Mouse (Mus musculus): ENCODE data around the gene 1700024P04Rik. TPM values are rescaled to one million over a fixed set of nuclear protein-coding genes. Genes with fewer than 3 reads are reported as not detected.
"Not testable (repeated sequence)": the region's sequence is repeated elsewhere in the genome, so short reads cannot be mapped to it uniquely, and the experiment has no call there.

Gene 1700024P04Rik
- total RNA-seq (2021), result not detected
- long read RNA-seq, experiment 1, result 0 reads
- long read RNA-seq, experiment 2, result 0 reads

DNA sequence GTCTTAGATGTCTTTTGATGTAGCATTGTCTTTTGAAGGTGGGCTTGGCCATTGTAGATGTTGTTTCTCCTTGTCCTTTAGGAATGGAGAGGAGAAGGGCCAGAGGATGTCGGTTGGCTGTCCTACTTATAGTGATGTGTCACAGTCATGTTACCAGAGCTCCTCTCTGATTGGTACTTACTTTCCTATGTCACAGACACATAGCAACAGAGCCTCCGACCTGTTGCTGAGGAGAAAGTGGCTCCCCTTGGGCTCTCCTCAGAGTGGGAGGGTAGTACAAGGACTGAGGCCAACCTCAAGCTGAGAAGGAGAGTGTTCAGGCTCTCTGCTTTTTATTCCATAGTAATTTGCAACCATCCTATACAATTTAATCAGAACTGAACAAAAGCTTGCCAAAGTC lies at the start of gene 1700024P04Rik:
1700024P04Rik (minus strand) TSS at position 101 of the 400 bp plus-strand sequence.
- no peak for DNase-seq

DNA sequence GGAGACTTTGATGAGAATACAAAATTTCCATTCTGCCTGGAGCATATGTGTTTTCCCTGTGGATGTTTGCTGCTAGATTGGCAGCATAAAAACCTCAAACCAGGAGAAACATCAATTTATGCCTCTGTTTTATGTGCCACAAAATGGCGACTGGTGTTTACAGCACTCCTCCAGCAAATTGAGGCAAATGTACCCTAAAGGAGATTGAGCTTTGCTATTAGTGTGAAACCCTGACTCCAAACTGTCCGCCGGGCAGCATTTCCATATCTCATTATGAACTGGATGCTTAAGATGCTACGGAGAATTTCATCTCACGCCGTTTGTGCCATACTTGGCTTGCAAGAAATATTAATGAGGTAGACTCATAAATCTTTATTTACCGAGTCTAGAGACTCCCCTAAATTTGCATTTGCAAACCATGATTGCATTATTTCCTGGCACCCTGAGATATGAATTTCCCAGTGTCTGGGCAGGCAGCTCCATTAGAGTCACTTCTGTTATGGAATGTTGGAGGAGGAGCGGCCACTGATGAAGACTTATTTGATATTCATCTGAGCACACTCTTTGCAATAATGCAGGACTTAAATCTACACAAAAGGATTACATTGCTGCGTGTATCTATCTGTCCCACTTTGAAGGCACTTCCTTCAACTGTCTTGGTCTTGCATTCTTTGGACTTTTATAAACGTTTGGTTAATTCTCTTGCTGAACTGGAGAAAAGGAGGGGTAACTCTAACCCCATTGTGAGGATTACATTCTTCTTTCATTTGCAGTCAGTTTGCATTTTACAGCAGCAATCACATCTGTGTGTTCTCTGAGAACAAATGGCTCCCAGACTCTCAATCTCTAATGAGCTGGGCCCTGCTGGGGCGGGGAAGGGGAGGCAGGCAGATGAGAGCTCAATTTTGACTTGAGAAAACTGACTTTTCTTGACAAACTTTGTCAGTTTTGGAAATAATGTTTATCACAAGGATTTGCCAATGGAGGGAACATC lies 47.2 kb upstream of the 1700024P04Rik start:
- no peak for DNase-seq

- no peak for DNase-seq
Observed at GRCm38 (mm10) chr13:99030579-99031200, 46.3 kb upstream of the 1700024P04Rik start.

DNA sequence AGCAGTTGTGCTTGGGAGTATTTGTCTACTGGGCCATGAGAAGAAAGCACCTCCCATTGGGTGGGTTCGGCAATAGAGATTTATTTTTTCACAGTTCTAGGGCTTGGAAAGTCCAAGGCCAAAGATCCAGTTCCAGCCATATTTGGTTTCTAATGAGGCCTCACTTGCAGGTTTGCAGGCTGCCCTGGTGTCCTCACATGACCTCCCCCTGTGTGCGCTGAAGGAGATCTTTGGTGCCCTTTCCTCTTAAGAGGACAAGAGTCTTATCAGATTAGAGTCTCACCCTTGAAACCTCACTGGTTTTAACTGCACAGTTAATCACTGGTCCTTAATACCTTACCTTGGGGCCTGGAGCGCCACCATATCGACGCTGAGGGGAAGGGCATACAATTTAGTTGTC lies 40.9 kb upstream of the 1700024P04Rik start:
- no peak for DNase-seq

GRCm38 (mm10) chr13:99022036-99022435 lies 37.7 kb upstream of the 1700024P04Rik start:
- DNase-seq, result no peak

- no peak for DNase-seq
Observed at GRCm38 (mm10) chr13:99021181-99021580, 36.8 kb upstream of the 1700024P04Rik start.

DNA sequence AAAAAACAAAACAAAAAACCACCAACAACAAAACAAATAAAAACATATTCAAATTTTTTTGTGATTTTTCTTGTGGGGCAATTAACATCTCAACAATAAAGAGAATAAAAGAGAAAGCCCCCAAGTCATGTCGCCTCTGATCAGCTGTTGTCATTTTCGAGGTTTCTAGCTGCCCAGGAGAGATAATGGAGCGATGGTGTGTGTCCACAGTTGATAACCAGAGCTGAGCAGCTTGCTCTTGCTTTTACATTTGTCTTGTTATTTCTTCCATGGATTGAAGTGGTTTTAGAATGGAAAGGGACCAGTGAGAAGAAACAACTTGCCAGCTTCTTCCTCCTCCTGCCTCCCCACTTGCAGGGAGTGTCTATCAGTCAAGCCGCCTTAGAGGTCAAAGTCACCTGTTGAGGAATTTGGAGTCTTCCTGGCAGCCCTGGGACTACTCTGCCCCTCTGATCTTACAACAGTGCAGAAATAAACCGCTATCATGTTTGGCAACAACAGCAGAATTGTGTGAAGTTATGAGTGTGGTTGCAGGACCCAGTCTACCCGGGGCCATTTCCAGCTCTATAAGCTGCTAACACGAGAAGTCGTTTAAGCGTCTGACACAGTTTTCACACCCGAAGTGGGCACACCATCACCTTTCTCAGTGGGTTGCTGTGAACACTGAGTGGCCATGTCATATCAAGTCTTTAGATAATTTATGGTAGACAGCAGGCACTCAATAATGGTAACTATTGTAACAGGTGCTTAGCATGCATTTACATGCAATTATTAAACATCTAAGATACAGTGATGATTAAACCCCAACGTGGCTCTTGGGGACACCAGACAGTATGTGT lies 35.7 kb upstream of the 1700024P04Rik start:
- no peak for DNase-seq

DNA sequence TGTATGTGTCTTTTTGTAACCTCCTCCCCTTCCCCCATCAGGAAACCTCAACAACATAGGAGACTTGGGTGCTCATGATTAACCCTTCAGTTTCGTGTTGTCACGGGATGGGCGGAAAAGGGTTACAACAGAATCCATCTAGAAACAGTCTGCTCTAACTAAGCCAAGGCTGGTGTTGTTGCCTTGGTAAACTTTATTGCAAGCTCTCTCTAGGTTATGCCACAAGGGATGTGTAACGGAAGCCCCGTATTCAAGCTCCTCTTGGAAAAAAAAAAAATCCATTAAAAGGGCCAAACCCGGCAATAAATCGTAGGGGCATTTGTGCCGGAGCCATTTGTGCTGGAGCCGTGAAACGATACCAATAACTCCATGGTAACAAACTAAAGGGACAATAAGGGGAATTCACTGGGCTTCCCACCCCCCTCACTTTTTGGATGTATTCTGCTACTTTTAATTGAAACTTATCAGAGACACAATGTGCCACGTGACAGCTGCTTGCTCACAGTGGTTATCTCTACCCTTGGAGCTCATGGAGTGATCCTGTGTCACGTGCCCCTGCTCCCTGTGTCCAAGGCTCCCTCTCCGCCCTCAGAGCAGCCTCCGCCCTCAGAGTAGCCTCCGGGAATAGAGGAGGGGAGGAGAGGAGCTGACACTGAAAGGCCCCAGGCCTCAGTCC lies 34.3 kb upstream of the 1700024P04Rik start:
- DNase-seq, result peak; percentile 36

DNA sequence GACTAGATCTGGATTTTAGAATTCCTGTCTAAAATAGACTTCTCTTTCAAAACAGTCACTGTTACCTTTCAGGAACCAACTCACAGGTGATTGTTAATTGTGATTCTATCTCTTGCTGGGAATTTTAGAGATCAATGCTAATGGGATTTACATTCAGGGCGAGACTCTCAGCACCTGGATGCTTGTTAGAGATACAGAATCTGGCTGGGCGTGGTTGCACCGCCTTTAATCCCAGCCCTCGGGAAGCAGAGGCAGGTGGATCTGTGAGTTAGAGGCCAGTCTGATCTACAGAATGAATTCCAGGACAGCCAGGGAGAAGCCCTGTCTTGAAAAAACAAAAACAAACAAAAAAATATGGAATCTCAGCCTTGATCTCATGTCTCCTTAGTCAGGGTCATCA lies 32.3 kb upstream of the 1700024P04Rik start:
- no peak for DNase-seq

DNA sequence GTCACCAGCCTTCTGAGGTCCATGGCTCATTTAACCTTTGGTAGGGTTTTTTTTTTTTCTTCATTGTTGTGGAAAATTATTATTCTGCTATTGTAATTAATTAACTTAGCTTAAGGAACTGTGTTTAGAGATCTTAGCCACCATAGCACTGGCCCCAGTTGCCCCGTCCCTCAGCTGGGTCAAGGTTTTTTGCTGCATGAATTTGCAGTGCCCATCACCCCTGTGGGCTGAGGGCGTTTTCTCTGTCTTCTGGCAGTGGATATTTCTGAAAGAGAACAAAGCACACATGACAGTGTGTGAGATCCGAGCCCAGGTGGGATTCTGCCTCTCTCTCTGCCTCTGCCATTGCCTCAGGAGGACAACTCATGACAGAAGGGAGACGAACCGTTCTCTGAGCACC lies 28.5 kb upstream of the 1700024P04Rik start:
- no peak for DNase-seq

- no peak for DNase-seq
Observed at GRCm38 (mm10) chr13:99008013-99008412, 23.6 kb upstream of the 1700024P04Rik start.

DNA sequence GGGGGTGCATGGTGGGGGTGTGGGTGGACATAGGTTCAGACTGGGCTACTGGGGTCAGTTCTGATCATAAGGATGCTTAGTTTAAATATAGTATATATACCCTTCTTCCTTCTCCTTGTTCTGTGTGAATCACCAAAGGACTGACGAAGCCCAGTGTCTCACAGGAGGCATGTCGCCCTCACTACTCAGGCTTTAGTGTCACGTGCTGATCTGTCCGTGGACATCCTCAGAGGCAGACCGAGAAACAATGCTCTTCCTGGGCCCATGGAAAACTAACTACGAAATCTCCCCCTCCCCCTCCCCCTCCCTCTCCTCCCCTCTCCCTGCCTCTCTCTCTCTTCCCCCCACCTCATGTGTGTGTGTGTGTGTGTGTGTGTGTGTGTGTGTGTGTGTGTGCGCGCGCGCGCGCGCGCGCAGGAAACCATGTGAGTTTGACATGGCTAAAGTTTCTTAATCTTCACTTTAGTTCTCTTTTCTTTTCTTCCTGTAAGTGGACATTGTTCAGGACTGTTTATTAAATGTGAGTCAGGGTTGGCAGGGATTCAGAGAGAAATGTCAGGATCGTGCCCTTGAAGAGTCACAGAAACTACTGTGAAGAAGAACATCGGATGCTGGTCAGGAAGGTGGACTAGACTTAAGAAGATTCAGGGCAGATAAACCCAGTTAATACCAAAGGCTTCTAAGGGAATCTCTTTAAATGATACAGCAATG lies 22.2 kb upstream of the 1700024P04Rik start:
- DNase-seq, result no peak

DNA sequence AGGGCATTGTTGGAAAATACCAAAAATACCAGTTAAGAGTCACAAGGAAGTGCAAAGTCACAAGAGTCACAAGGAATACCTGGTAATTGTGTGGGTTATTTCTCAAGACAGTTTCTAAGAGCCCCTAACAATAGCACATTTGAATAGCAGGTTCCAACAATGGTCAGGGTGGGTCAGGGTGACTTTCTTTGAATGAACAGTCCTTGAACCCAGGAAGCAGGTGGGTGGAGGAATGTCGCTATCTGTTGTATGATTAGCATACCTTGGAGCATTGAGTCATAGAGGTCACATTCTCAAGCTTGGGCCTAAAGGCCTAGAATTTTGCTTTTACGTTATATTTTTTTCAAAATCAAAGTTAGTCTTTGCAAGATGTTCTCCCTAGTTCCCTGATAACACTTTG lies 17.3 kb upstream of the 1700024P04Rik start:
- not testable (repeated sequence) for DNase-seq

GRCm38 (mm10) chr13:98997025-98997424 lies 12.7 kb upstream of the 1700024P04Rik start:
- DNase-seq, result no peak

- no peak for DNase-seq
Observed at GRCm38 (mm10) chr13:98977070-98977785, 7.1 kb downstream of the 1700024P04Rik start.

- not testable (repeated sequence) for DNase-seq
Observed at GRCm38 (mm10) chr13:98976022-98976421, 8.3 kb downstream of the 1700024P04Rik start.

GRCm38 (mm10) chr13:98972090-98972489 lies 12.3 kb downstream of the 1700024P04Rik start:
- DNase-seq, result no peak

DNA sequence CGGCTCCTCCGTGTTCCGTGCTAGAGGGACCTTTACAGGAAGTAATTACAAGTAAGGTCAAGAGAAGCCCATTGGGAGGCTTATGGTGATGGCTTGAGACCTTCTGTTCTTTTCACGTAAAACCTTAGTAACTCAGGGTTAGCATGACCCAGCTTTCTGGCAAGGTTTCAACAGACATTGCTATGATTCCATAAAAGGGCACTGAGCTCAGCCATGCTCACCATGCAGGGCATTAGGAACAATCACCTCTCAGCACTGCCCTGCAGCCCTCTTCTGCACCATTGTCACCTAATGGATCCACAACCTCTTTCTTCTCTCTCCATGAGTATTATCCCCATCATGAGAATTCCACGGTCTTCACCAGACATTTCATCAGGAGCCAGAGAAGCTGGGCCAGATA lies 12.7 kb downstream of the 1700024P04Rik start:
- DNase-seq, result no peak

DNA sequence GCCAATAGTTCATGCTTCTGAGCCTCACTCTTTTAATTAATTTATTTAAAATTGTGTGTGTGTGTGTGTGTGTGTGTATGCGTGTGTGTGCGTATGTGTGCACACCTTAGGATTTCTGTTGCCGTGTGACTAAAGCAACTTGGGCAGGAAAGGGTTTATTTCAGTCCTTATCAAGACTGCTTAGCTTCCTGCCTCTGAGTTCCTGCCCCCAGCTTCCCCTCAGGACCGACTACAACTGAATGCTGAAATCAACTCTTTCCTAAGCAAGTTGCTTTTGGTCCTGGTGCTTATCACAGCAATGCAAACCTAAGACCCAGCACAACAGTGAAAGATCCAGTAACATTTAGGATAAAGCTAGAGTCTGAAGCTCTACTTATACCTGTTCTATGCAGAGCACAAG lies 15.8 kb downstream of the 1700024P04Rik start:
- no peak for DNase-seq

GRCm38 (mm10) chr13:98967942-98968341 lies 16.4 kb downstream of the 1700024P04Rik start:
- no peak for DNase-seq
